14 mouse cellular contexts compared by ENCODE assay signal in genomic region chr1:158353656-158354371, GRCm38 (mm10). TPM values are rescaled to one million over a fixed set of nuclear protein-coding genes. Genes with fewer than 3 reads are reported as not detected.
DNase-seq lines count a peak whose midpoint lies in the region; ATAC-seq and TF ChIP-seq lines count a peak whose summit lies in the region.
"Had no signal": no experiment of that assay in that cellular context is flagged by ENCODE, and none has a peak within 500 bp of the region (broad histone marks: within the 10 kb centered on the region; RNA-seq: fewer than 3 reads in every experiment).

No protein-coding gene starts in this region.

- H3K9me3 ChIP-seq in forebrain, embryonic 13.5 days (replicated peaks), result no peaks in the 10 kb centered on the region
- H3K9me3 ChIP-seq in forebrain, embryonic 11.5 days (ENCODE audit: control insufficient read depth, low read length), result no peaks in the 10 kb centered on the region
- H3K9me3 ChIP-seq in lung, embryonic 15.5 days, result no peaks in the 10 kb centered on the region
- H3K9me3 ChIP-seq in hindbrain, postnatal 0 days (ENCODE audit: low read length), result no peaks in the 10 kb centered on the region
- no peaks in the 10 kb centered on the region for H3K9me3 ChIP-seq in neural tube, embryonic 13.5 days
- no peaks in the 10 kb centered on the region for H3K9me3 ChIP-seq in liver, postnatal 0 days (ENCODE audit: low read length)
- H3K9me3 ChIP-seq: embryonic facial prominence, embryonic 13.5 days; heart, embryonic 15.5 days had no signal

- WGBS in forebrain, embryonic 13.5 days, result 84% methylated on average over 5 of the region's 5 CpGs
- 87% methylated on average over 5 of the region's 5 CpGs for WGBS in forebrain, embryonic 11.5 days
- 43% methylated on average over 5 of the region's 5 CpGs for WGBS in lung, embryonic 15.5 days
- WGBS in hindbrain, postnatal 0 days, result 68% methylated on average over 5 of the region's 5 CpGs
- WGBS in neural tube, embryonic 13.5 days, result 76% methylated on average over 5 of the region's 5 CpGs
- 59% methylated on average over 5 of the region's 5 CpGs for WGBS in liver, postnatal 0 days (ENCODE audit: insufficient replicate concordance)

- H3K27me3 ChIP-seq in forebrain, embryonic 13.5 days, result no peaks in the 10 kb centered on the region; the same call in none of the 2 replicates
- peaks cover 10% of the 10 kb centered on the region for H3K27me3 ChIP-seq in forebrain, embryonic 11.5 days (ENCODE audit: control insufficient read depth, insufficient read depth, low read length)
- peaks cover 36% of the 10 kb centered on the region for H3K27me3 ChIP-seq in lung, embryonic 15.5 days
- no peaks in the 10 kb centered on the region for H3K27me3 ChIP-seq in hindbrain, postnatal 0 days (ENCODE audit: insufficient read depth, low read length)
- peaks cover 16% of the 10 kb centered on the region; the same call in 1 of the 2 replicates for H3K27me3 ChIP-seq in neural tube, embryonic 13.5 days
- H3K27me3 ChIP-seq in liver, postnatal 0 days (ENCODE audit: insufficient read depth, low read length), result peaks cover 20% of the 10 kb centered on the region

- no peak for DNase-seq in forebrain, embryonic 11.5 days (ENCODE audit: low spot score)
- DNase-seq in lung, postnatal 25 days (ENCODE audit: low spot score), result no peak
- peak; percentile 53 for DNase-seq in hindbrain, postnatal 0 days (ENCODE audit: low spot score)
- DNase-seq in liver, postnatal 0 days, result no peak
- DNase-seq in urinary bladder, postnatal 14 days (ENCODE audit: low spot score), result no peak
- DNase-seq: thymus, postnatal 36 days had no signal

- no peak overlapping the region for H3K27ac ChIP-seq in forebrain, embryonic 13.5 days
- no peak overlapping the region for H3K27ac ChIP-seq in forebrain, embryonic 11.5 days (ENCODE audit: low read depth, low read length)
- H3K27ac ChIP-seq in lung, embryonic 15.5 days, result no peak overlapping the region
- H3K27ac ChIP-seq in hindbrain, postnatal 0 days, result no peak overlapping the region; the same call in 1 of the 2 replicates
- no peak overlapping the region for H3K27ac ChIP-seq in neural tube, embryonic 13.5 days (replicated peaks)
- H3K27ac ChIP-seq in liver, postnatal 0 days (ENCODE audit: low read depth), result no peak overlapping the region
- H3K27ac ChIP-seq: embryonic facial prominence, embryonic 13.5 days; heart, embryonic 15.5 days; liver, embryonic 14.5 days had no signal

- peak overlapping the region; percentile 94 for H3K4me2 ChIP-seq in forebrain, embryonic 13.5 days
- H3K4me2 ChIP-seq in forebrain, embryonic 11.5 days (ENCODE audit: low read depth, low read length, severe bottlenecking), result no peak overlapping the region
- no peak overlapping the region for H3K4me2 ChIP-seq in lung, embryonic 15.5 days
- peak overlapping the region; percentile 60 for H3K4me2 ChIP-seq in hindbrain, postnatal 0 days (ENCODE audit: low read depth, low read length)
- peak overlapping the region; percentile 70 for H3K4me2 ChIP-seq in neural tube, embryonic 13.5 days
- no peak overlapping the region for H3K4me2 ChIP-seq in liver, postnatal 0 days (ENCODE audit: low read depth, low read length)
- H3K4me2 ChIP-seq: embryonic facial prominence, embryonic 13.5 days; heart, embryonic 15.5 days had no signal

- TF ChIP-seq EP300 in liver, postnatal 0 days (IDR thresholded peaks at IDR 0.05; ENCODE audit: low read depth), result no peak

- ATAC-seq in forebrain, embryonic 13.5 days, result no peak
- no peak for ATAC-seq in forebrain, embryonic 11.5 days (replicated peaks; ENCODE audit: low FRiP score)
- ATAC-seq in lung, embryonic 15.5 days (ENCODE audit: borderline replicate concordance, extremely low read depth, low FRiP score, low TSS enrichment), result peak; percentile 35; the same call in 1 of the 2 replicates
- no peak for ATAC-seq in hindbrain, postnatal 0 days
- no peak for ATAC-seq in neural tube, embryonic 13.5 days (ENCODE audit: low read depth)
- no peak for ATAC-seq in liver, postnatal 0 days
- ATAC-seq: intestine, postnatal 0 days had no signal

- H3K36me3 ChIP-seq in forebrain, embryonic 13.5 days (ENCODE audit: poor library complexity, severe bottlenecking), result no peaks in the 10 kb centered on the region
- no peaks in the 10 kb centered on the region for H3K36me3 ChIP-seq in forebrain, embryonic 11.5 days (ENCODE audit: control insufficient read depth, insufficient read depth, low read length)
- no peaks in the 10 kb centered on the region for H3K36me3 ChIP-seq in lung, embryonic 15.5 days
- no peaks in the 10 kb centered on the region for H3K36me3 ChIP-seq in hindbrain, postnatal 0 days (ENCODE audit: insufficient read depth, low read length)
- no peaks in the 10 kb centered on the region for H3K36me3 ChIP-seq in neural tube, embryonic 13.5 days
- no peaks in the 10 kb centered on the region for H3K36me3 ChIP-seq in liver, postnatal 0 days (replicated peaks; ENCODE audit: insufficient read depth, low read length)
- H3K36me3 ChIP-seq: embryonic facial prominence, embryonic 13.5 days; heart, embryonic 15.5 days had no signal

- no peak overlapping the region for H3K9ac ChIP-seq in forebrain, embryonic 13.5 days
- no peak overlapping the region for H3K9ac ChIP-seq in forebrain, embryonic 11.5 days (ENCODE audit: low read length)
- H3K9ac ChIP-seq in lung, embryonic 15.5 days, result no peak overlapping the region
- H3K9ac ChIP-seq in hindbrain, postnatal 0 days (replicated peaks; ENCODE audit: low read length), result peak overlapping the region; percentile 45
- peak overlapping the region; percentile 81; the same call in 1 of the 2 replicates for H3K9ac ChIP-seq in neural tube, embryonic 13.5 days
- H3K9ac ChIP-seq in liver, postnatal 0 days (replicated peaks), result no peak overlapping the region
- H3K9ac ChIP-seq: embryonic facial prominence, embryonic 13.5 days; heart, embryonic 15.5 days; liver, embryonic 14.5 days had no signal

- H3K4me1 ChIP-seq in forebrain, embryonic 13.5 days, result peaks cover 22% of the 10 kb centered on the region
- H3K4me1 ChIP-seq in forebrain, embryonic 11.5 days (replicated peaks; ENCODE audit: control insufficient read depth, insufficient read depth, low read length), result no peaks in the 10 kb centered on the region; the same call in 1 of the 2 replicates
- peaks cover 15% of the 10 kb centered on the region for H3K4me1 ChIP-seq in lung, embryonic 15.5 days
- H3K4me1 ChIP-seq in hindbrain, postnatal 0 days (ENCODE audit: insufficient read depth, low read length), result 0 out of 2 replicates have a peak, but pooled peaks cover 5% of the 10 kb centered on the region
- peaks cover 57% of the 10 kb centered on the region for H3K4me1 ChIP-seq in neural tube, embryonic 13.5 days (replicated peaks)
- no peaks in the 10 kb centered on the region for H3K4me1 ChIP-seq in liver, postnatal 0 days (ENCODE audit: insufficient read depth)

- H3K4me3 ChIP-seq in forebrain, embryonic 13.5 days, result peak overlapping the region; percentile 77
- no peak overlapping the region for H3K4me3 ChIP-seq in forebrain, embryonic 11.5 days (ENCODE audit: low read depth, low read length)
- no peak overlapping the region for H3K4me3 ChIP-seq in lung, embryonic 15.5 days
- peak overlapping the region; percentile 69 for H3K4me3 ChIP-seq in hindbrain, postnatal 0 days (ENCODE audit: low read length)
- peak overlapping the region; percentile 73 for H3K4me3 ChIP-seq in neural tube, embryonic 13.5 days
- no peak overlapping the region for H3K4me3 ChIP-seq in liver, postnatal 0 days (ENCODE audit: low read depth, low read length)
- H3K4me3 ChIP-seq: embryonic facial prominence, embryonic 13.5 days; heart, embryonic 15.5 days had no signal

- no peak for TF ChIP-seq CTCF in hindbrain, postnatal 0 days (IDR thresholded peaks at IDR 0.05; ENCODE audit: low read depth)
- TF ChIP-seq CTCF in liver, postnatal 0 days (IDR thresholded peaks at IDR 0.05; ENCODE audit: low read depth), result no peak

RNA-seq across cellular contexts. Expression of gene Brinp2, which starts 2.3 kb away (rescaled TPM):
- 19.0 and 27.1 TPM in 2 replicates for polyA plus RNA-seq in forebrain, embryonic 13.5 days (2015; fragmentation: Nextera tagmentation; extraction: Ambion mirVana)
- 6.2 and 7.1 TPM in 2 replicates for polyA plus RNA-seq in forebrain, embryonic 11.5 days (2014; fragmentation: Nextera tagmentation; extraction: Ambion mirVana)
- 0.18 and 0.31 TPM in 2 replicates for polyA plus RNA-seq in lung, embryonic 15.5 days (2015; fragmentation: Nextera tagmentation; extraction: Ambion mirVana)
- 47.6 and 48.4 TPM in 2 replicates for total RNA-seq in hindbrain, postnatal 0 days (2014; rRNA removed)
- 31.8 and 33.7 TPM in 2 replicates for polyA plus RNA-seq in hindbrain, postnatal 0 days (2015; fragmentation: Nextera tagmentation; extraction: Ambion mirVana)
- 14.9 and 15.4 TPM in 2 replicates for polyA plus RNA-seq in neural tube, embryonic 13.5 days (2015; fragmentation: Nextera tagmentation; extraction: Ambion mirVana)
- 0.02 TPM in 1 of 2 replicates, not detected in the other for polyA plus RNA-seq in liver, postnatal 0 days (2015; fragmentation: Nextera tagmentation; extraction: Ambion mirVana)
- total RNA-seq: monocyte, adult 5-6 weeks had no signal
- polyA plus RNA-seq: liver, embryonic 14.5 days had no signal

RNA-seq across cellular contexts. Expression of gene Astn1, which starts 8.3 kb away (rescaled TPM):
- 24.7 and 28.5 TPM in 2 replicates for polyA plus RNA-seq in forebrain, embryonic 13.5 days (2015; fragmentation: Nextera tagmentation; extraction: Ambion mirVana)
- 19.2 and 19.5 TPM in 2 replicates for polyA plus RNA-seq in forebrain, embryonic 11.5 days (2014; fragmentation: Nextera tagmentation; extraction: Ambion mirVana)
- 0.25 and 0.90 TPM in 2 replicates for polyA plus RNA-seq in lung, embryonic 15.5 days (2015; fragmentation: Nextera tagmentation; extraction: Ambion mirVana)
- total RNA-seq in hindbrain, postnatal 0 days (2014; rRNA removed), result 137 and 163 TPM in 2 replicates
- 29.4 and 31.0 TPM in 2 replicates for polyA plus RNA-seq in hindbrain, postnatal 0 days (2015; fragmentation: Nextera tagmentation; extraction: Ambion mirVana)
- 29.3 and 29.5 TPM in 2 replicates for polyA plus RNA-seq in neural tube, embryonic 13.5 days (2015; fragmentation: Nextera tagmentation; extraction: Ambion mirVana)
- polyA plus RNA-seq in liver, postnatal 0 days (2015; fragmentation: Nextera tagmentation; extraction: Ambion mirVana), result not detected in 2 replicates
- total RNA-seq: monocyte, adult 5-6 weeks had no signal

Comparison
In these comparisons a context has a peak if more than half of its experiments do, and no peak if none do; other contexts are left out.
1. H3K4me2 ChIP-seq: peak in forebrain, embryonic 13.5 days (single experiment), hindbrain, postnatal 0 days (single experiment) and neural tube, embryonic 13.5 days (single experiment); none in forebrain, embryonic 11.5 days (single experiment), lung, embryonic 15.5 days (single experiment) and liver, postnatal 0 days (single experiment).
2. H3K4me3 ChIP-seq: peak in forebrain, embryonic 13.5 days (single experiment), hindbrain, postnatal 0 days (single experiment) and neural tube, embryonic 13.5 days (single experiment); none in forebrain, embryonic 11.5 days (single experiment), lung, embryonic 15.5 days (single experiment) and liver, postnatal 0 days (single experiment).
3. H3K9ac ChIP-seq: peak in hindbrain, postnatal 0 days (single experiment) and neural tube, embryonic 13.5 days (single experiment); none in forebrain, embryonic 13.5 days (single experiment), forebrain, embryonic 11.5 days (single experiment), lung, embryonic 15.5 days (single experiment) and liver, postnatal 0 days (single experiment).
4. RNA of gene Astn1, which starts 8.3 kb away (polyA plus RNA-seq): 29.4 to 31.0 TPM in hindbrain, postnatal 0 days, 29.3 to 29.5 TPM in neural tube, embryonic 13.5 days, 24.7 to 28.5 TPM in forebrain, embryonic 13.5 days and 19.2 to 19.5 TPM in forebrain, embryonic 11.5 days; 0.25 to 0.90 TPM in lung, embryonic 15.5 days and not detected in liver, postnatal 0 days; every median in the first group is over 10 times any median in the second.